Mouse (Mus musculus) erythroblast, adult 5-6 weeks (primary cell): ENCODE data around the gene Scd2. TPM values are rescaled to one million over a fixed set of nuclear protein-coding genes. Genes with fewer than 3 reads are reported as not detected.
"Not testable (repeated sequence)": the region's sequence is repeated elsewhere in the genome, so short reads cannot be mapped to it uniquely, and the experiment has no call there.

Source experiments
- ATAC-seq: replicated peaks from 2 replicates; pipeline ENCODE4 v1.8.0; 2016; ENCODE audit warnings: moderate number of reproducible peaks, mild to moderate bottlenecking, moderate TSS enrichment, inconsistent platforms; ENCODE audit not compliant: poor library complexity, low FRiP score, severe bottlenecking
- total RNA-seq, 2 experiments: library from RNA; stranded (forward) in 1 of 2; stranded (reverse) in 1 of 2; fragments of 150-400 nt in 1 of 2; fragments of 200-764, 138-1000 nt in 1 of 2; gene quantifications; 2 replicates each; pipeline versions ENCODE4 v1.2.3 to v1.2.4; 2015 to 2017; ENCODE audit warnings: low replicate concordance in 2 of 2

Scd2 gene
- total RNA-seq, 2 experiments from 2014 or later, result 11.3 to 20.9 TPM

DNA sequence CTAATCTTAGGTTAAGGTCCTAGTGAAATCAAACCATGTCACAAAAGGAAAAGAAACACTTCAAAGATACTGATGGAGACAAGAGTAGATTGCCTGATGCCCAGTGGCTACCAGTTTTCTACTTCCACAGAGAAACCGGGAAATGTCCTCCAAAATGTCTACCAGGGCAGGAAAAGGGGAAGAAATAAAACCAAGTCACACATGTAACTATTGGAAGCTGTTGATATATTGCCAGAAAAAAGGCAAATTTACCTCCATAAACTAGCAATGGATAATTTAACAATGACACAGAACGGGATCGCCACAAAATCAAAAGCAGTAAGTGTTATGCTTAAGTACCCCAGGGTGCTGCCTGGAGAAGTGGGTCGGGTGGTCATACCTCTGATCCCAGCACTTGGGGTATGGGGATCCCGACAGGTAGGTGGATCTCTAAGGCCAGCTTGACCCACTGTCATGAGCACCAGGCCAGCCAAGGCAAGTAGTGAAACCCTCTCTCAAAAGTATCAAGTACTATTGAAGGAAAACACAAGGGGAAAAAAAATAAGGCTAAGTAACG, 14.5 kb downstream of the Scd2 start:
- no peak for ATAC-seq

DNA sequence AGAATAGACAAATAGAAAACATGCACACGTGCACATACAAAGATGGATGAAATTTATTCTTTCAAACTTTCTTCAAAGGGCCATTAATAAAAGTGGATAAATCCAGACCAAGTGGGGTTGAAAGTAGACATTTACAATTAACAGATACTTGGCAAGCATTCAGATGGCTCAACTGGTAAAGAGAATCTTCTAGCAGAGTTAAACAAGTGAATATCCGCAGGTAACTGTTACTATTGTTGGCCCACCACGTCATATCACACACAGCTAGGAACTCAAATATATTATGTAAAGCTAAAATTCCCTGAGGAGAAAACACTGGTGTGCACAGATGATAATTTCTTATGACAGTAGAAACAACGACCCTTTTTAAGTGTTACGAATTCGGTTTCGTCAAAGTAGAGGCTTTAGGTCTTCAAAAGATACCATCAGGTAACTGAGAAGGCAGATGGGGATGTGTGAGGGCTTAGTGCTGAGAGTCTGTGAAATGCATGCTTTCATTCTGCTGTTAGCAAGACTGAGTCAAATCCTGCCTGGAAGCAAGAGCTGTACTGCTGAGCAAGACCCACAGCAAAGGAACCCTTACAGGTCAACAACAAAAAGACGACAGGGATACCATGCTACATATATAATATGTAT, 15.3 kb downstream of the Scd2 start:
- ATAC-seq, result no peak

DNA sequence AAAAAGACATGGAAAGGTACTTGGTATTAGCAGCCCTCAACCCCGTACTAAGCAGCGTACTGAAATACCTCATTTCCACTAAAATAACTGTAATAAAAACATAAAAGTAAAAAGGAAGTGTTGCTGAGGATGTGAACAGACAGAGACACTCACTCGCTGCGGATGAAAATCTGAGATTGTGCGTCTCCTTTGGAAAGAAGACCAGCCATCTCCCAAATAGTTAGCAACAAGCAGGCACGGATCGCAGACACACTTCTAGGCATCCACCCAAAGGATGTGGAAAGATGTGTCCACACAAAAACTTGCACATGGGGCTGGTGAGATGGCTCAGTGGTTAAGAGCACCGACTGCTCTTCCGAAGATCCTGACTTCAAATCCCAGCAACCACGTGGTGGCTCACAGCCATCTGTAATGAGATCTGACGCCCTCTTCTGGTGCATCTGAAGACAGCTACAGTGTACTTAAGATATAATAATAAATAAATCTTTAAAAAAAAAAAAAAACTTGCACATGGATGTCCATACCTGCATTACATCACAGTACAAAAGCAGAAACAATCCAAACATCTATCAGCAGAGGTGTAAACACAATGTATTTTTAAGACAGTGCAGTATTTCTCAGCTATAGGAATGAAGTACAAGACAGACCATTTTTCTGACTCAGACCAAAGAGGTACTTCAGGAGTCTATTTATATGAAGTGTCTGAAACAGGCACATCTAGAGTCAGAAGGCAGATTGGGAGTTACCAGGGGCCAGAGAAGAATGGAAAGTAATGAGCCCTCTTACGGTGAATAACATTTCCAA, 16.1 kb downstream of the Scd2 start:
- no peak for ATAC-seq

DNA sequence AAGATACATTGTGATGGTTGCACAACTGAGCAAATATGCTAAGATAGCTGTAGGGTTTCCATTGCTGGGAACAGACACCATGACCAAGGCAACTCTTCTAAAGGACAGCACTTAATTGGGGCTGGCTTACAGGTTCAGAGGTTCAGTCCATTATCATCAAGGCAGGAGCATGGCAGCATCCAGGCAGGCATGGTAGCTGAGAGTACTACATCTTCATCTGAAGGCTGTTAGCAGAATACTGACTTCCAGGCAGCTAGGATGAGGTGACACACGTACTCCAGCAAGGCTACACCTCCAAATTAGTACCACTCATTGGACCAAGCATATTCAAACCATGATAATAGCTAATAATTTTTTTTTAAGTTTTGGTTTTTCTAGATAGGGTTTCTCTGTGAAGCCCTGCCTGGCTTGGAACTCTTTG, 16.7 kb downstream of the Scd2 start:
- not testable (repeated sequence) for ATAC-seq

DNA sequence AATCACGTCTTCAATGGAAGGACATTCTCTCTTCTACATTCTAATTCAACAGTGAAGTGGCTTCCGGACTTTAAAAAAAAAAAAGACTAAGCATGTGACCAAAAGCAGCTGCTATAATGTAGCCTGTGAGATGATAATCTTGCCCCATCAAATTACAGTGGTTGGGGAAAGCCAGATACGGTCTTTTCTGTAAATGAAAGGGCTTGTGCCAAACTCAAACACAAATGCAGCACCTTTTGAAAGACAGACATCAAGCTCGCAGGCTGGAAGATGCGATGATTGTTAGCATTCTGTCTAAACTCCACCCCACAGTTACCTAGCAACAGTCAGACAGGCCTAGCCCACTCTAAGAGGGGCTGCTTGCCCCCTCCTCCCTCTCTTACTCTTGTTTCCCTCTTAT, 17.3 kb downstream of the Scd2 start:
- ATAC-seq, result no peak

DNA sequence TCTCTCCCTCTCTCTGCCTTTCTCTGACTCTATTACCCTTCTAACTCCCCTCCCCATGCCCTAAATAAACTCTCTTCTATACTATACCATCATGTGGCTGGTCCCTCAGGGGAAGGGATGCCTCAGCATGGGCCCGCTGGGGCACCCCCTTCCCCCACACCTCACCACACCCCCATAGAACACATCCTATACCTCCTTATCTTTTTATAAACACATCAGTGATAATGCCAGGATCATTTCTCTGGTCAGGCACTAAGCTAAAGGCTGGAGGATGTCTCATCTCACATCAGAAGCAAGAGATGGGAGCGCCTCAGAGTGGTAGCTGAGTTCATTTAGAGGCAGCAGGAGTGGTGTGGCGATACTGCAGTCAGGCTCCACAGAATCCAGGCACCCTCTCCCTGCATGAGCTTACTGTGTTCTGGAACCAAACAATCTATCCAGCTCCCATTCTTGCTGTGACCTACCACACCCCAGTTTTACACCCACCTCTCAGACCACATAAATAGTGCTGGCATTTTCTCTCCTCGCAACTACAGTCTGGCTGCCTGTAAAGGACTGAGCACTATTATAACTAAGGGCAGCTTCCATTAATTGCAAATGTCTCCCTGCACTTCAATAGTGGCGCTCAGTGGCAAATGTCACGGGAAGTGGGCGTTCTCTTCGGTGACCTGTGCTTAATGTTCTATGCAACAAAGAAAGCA, 18.0 kb downstream of the Scd2 start:
- no peak for ATAC-seq

DNA sequence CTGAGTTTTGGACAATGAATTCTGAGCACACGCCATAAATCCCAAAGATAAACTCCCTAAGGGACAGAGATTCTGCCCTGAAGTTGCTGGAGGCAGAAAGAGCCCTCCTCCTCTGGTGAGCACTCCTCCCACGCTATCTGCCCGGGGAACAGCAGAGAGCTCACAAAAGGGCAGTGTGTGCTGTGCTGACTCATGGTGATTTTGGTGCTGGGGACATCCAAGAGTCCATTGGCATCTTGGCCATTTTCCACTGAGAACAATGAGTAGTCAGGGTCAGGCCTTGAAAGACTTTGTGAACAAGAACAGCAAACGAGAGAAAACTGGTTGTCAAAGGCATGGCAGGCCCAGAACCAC, 18.5 kb downstream of the Scd2 start:
- no peak for ATAC-seq

DNA sequence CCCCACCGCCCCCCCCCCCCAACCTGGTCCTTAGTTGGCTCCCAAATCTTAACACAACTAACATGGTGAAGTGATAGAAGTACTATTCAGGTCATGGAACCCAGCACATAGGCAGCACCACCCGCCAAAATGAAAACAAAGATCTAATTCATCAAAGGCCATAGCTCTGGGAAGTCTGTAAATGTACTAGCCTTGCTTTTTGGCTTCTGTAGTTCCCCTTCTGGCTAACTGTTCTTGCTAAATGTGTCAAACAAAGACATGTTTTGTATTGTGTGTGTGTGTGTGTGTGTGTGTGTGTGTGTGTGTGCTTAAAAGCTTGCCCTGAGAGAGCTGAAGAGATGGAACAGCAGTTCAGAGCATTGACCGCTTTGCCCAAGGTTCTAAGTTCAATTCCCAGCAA, 19.6 kb downstream of the Scd2 start:
- no peak for ATAC-seq

DNA sequence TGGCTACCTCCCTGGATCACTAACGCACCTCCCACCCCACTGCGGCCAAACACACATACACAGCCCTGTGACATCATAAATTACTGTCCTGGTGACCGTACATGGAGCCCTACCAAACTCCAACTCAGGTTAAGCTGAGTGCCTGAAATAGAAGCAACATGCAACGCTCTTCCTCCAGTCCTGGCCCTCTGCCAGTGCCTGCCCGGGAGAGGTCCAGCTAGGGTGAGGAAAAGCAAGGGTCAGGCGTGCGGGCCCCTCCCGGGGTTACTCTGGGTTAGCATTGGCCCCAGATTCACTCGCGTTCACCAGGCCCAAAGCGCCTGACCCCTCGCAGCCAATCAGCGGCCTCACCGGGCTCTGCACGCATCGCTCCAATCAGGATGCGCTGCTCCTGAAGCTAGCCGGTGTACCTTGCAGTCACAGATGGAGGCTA, 20.9 kb downstream of the Scd2 start:
- peak; percentile 73 for ATAC-seq

DNA sequence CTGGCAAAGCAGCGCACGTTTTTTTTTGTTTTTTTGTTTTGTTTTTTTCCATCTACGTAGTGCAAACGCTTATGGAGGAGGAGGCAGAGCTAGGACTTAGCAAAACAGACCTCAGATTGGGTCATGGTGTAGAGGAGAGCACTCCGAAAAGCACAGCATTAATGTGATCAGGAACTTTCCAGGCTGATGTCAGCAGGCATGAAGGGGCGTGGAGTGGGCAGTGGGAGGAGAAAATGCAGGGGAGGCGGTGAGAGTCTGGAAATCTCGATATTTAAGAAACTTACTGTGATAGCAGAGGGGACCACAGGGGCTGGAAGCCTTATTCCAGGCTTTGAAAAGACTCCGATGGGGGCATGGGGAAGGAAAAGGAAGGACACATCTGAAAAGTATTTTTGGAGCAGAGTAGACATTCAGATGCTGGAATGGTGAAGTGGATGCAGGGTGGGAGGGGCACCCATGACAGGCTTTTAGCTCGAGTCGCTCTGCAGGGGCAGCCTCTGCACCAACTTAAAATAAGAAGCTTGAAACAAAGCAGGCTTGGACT, 21.5 kb downstream of the Scd2 start:
- ATAC-seq, result no peak

DNA sequence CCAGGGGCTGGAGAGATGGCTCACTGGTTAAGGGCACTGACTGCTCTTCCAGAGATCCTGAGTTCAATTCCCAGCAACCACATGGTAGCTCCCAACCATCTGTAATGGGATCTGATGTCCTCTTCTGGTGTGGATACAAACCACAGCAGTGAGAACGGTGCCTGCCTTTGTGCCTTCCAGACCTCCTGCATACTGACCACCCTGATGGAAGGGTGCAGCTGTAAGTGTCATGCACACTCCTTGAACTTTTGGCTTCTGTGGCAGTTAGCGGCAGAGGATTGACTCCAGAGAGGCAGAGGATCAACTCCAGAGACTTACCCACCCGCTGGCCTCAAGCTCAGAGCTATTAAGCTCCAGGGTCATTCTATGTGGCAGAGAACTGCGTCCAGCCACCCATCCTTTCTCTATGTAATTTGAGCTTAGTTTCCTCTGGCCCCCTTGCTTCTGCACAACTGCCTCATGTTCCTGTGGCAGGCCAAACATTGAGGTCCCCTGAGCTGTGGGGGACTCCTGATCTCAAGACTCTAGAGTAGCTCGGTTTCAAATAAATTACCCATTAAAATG, 23.4 kb downstream of the Scd2 start:
- no peak for ATAC-seq

DNA sequence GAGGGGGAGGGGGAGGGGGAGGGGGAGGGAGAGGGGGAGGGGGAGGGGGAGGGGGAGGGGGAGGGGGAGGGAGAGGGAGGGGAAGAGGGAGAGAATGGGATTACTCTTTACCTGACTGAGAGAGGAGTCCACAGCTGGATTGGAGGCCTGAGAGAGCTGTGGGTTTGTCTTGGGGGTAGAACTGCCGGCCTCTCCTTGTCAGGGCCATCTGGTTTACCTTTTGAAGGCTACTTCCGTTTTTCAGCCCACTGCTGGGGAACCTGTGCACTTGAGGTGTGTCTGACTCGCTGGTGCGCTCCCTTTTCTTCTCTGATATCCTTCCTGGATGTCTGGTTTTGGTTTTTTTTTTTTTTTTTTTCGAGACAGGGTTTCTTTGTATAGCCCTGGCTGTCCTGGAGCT, 23.9 kb downstream of the Scd2 start:
- no peak for ATAC-seq

DNA sequence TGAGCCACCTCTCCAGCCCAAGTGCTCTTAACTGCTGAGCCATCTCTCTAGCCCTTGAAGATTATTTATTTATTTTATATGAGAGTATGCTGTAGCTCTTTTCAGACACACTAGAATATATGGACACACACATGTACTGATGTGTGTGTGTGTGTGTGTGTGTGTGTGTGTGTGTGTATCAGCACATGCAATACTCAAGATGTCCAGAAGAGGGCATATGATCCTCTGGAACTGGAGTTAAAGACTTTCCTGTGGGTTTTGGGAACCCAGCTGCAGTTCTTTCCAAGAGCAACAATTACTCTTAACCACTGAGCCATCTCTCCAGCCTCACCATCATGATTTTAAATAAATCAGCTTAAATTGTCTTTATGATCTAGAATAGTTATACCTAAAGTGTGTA, 25.1 kb downstream of the Scd2 start:
- no peak for ATAC-seq

DNA sequence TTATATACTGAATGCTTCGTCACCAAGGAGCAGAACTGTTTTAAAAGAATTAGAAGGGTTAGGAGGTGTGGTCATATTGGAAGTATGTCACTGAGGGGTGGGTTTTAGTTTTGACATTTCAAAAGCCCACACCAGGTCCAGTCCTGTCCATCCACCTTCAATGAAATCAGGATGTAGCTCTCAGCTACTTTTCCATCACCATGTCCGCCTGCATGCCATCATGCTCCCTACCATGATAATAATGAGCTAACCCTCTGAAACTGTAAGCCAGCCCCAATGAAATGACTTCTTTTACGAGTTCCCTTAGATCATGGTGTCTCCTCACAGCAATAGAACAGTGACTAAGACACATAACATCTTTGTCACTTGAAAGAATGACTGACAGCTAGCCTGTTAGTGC, 26.8 kb downstream of the Scd2 start:
- no peak for ATAC-seq

DNA sequence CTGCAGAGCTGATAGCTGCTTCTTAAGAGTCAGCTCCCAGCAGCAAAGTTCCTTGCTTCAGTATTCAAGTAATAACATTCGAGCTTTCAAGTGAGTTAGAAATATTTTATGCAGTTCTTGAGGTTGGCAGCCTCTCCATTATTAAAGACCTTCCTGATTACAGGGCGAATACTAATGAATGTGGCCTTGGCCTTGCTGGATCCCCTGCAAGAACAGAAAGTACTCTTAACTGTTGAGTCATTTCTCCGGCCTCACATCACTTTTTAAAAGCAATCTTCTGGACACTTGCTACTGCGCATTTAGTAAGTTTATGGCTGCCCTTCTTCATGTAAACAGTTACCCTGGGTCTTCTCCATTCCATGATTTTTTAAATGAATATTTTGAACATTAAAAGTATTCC, 27.7 kb downstream of the Scd2 start:
- no peak for ATAC-seq

DNA sequence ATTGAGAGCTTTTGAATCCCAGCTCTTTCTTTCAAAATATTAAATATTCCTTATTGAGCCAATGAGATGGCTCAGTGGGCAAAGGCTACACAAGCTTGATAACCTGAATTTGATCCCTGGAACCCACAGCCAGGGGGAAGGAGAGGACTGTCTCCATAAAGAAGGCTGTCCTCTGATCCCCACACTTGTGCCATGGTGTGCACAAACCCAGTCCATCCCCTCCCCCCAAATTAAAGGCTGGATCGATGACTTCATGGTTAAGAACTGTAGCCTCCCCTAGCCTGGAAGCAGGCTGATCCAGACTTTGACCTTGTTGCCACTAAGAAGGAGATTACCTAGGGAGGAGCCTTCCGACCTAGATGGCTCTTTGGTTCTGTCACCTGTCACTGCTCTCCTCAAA, 28.2 kb downstream of the Scd2 start:
- no peak for ATAC-seq

DNA sequence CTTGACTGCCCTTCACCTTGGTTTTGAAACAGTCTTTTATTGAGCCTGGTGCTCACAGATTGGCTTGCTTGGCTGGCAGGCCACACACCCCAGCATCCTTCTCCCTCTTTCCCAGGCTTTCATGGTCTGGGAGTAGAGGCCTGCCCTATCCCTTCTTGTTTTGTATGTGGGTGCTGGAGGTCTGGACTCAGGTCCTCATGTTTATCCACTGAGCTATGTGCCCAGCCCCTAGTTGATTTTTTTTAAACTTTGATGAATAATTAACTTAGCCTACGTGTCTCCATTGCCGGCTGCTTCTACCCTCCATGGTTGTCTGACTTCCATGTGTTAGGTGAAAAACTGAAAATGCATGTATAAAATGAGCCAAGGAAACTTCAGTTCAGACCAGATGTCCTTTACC, 36.1 kb downstream of the Scd2 start:
- no peak for ATAC-seq

DNA sequence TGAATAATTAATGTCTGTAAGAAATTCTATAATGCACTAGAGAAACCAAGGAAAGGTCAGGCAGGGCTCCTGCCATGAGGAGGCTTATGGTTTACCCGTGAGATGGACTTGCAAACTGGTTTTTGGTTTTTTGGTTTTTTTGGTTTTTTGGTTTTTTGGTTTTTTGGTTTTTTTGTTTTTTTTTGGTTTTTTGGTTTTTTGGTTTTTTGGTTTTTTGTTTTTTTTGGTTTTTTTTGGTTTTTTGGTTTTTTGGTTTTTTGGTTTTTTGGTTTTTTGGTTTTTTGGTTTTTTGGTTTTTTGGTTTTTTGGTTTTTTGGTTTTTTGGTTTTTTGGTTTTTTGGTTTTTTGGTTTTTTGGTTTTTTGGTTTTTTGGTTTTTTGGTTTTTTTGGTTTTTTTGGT, 37.7 kb downstream of the Scd2 start:
- ATAC-seq, result not testable (repeated sequence)

DNA sequence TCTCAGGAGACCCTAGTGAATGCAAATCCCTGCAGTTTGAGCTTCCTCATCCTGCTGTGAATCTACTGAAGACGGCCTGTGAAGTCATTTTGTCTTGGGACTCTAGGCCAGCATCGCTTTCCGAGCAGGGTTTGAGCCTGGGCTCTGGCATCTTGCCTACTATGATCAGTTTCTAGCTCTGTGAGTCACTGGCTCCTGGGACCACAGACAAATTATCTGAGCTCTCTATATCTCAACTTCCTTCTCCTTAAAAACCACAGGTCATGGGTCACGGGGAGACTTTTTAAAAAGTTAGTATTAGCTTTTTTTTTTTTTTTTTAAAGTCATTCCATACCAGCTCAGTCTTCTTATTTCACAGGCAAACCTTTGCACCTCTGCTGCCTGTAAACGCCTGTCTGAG, 38.4 kb downstream of the Scd2 start:
- ATAC-seq, result no peak

DNA sequence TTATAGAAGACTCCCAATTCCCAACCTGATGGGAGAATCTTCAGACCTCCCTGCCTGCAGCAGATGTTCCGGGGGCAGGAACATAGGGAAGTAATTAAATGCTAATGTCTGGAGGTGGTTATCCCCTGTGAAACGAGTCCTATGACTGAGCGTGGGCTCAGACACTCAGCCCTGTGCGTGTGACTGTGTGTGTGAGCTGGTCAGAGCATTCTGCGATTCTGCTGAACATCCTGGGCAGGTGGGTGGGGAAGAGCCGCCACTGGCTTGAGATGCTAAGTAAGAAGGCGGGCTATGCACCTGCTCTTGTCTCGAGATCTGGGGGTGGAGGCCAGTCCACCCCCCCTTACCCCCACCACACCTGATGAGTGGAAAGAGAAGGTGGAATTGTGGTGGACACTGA, 38.9 kb downstream of the Scd2 start:
- no peak for ATAC-seq
